Mouse (Mus musculus): Measurements from ENCODE around the gene Dcaf6.

DNA sequence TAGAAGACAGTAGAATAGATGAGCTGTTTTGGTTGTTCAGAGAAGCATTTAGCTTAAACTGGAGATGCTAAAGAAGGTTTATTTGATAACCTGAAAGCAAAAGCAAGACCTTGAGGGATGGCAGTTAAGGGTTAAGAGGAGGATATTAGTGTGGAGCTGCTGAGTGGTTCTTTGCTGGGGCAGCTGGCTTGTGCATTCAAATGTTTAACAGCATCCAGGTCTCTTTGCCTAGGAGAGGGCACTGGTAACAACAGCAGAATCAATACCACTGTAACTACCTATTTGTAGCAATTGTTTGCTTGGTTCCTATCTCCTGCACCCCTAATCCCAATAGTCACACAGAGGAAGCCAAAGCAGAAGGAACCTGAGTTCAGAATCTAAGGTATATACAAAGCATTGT lies 9.4 kb upstream of the Dcaf6 start:
- TF ChIP-seq POLR2A (IDR thresholded peaks at IDR 0.05; ENCODE audit: borderline replicate concordance, insufficient read depth, low read length) (no peak), CTCF (IDR thresholded peaks at IDR 0.05; ENCODE audit: borderline replicate concordance, insufficient read depth, low read depth, low read length) (no peak)
